8 mouse cellular contexts compared by ENCODE assay signal in the genomic region with DNA sequence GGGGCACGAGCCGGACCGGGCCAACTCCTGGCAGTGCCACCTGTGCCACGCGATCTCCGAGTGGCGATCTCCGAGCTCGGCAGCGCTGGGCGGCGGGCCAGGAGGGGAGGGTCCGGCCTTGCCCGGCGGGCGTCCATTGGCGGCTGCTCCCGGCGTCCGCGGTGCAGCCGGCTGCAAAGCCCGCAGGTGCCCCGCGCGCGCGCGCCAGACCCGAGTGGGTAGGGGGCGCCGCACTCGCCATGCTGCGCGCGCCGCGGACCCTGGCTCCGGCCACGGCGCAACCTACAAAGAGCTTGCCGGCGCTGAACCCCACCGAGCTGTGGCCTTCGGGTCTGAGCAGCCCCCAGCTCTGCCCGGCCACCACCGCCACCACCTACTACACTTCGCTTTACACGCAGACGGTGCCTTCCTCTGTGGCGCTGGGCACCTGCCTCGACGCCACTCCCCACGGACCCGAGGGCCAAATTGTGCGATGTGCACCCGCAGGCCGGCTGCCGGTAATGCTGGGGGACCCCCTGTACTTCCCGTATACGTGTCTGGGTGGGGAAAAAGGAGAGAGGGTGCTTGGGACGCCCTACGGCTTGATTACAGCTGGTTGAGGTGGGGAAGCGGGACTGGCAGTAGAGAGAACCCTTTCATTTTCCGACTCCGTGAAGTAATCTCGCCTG. TPM values are rescaled to one million over a fixed set of nuclear protein-coding genes. Genes with fewer than 3 reads are reported as not detected.
DNase-seq lines count a peak whose midpoint lies in the region; ATAC-seq and TF ChIP-seq lines count a peak whose summit lies in the region.

No protein-coding gene starts in this region.

- intact Hi-C loops in heart, postnatal 36 days (cut with DNase I), result no loop called here

- no peak for ATAC-seq in embryonic facial prominence, embryonic 13.5 days (ENCODE audit: insufficient number of reproducible peaks, insufficient read depth, low FRiP score, low TSS enrichment, low read depth)
- no peak for ATAC-seq in limb, embryonic 11.5 days (ENCODE audit: insufficient number of reproducible peaks, low FRiP score, low TSS enrichment, low read depth)
- ATAC-seq in stomach, postnatal 0 days (ENCODE audit: low FRiP score, low TSS enrichment), result no peak
- no peak for ATAC-seq in monocyte, adult 5-6 weeks (replicated peaks; ENCODE audit: insufficient number of reproducible peaks, low FRiP score, low TSS enrichment, poor library complexity, severe bottlenecking)

- peak; percentile 67 for DNase-seq in spleen, adult 12 weeks (ENCODE audit: low spot score)
- DNase-seq in spleen, adult 18-20 months, result no peak
- peak; percentile 58 to 63 for DNase-seq in heart, postnatal 36 days
- peak; percentile 65 for DNase-seq in limb, embryonic 11.5 days (ENCODE audit: low spot score)
- DNase-seq in midbrain, embryonic 10.5 days (ENCODE audit: low spot score), result peak; percentile 65
- DNase-seq in stomach, postnatal 0 days (ENCODE audit: low spot score), result peak; percentile 75

- WGBS in embryonic facial prominence, embryonic 13.5 days, result under 1% methylated on average over 67 of the region's 67 CpGs
- under 1% methylated on average over 54 of the region's 67 CpGs for WGBS in limb, embryonic 11.5 days
- WGBS in midbrain, embryonic 10.5 days, result under 1% methylated on average over 66 of the region's 67 CpGs
- WGBS in stomach, postnatal 0 days, result under 1% methylated on average over 52 of the region's 67 CpGs

- H3K4me2 ChIP-seq in embryonic facial prominence, embryonic 13.5 days, result peak overlapping the region; percentile 100
- H3K4me2 ChIP-seq in limb, embryonic 11.5 days (ENCODE audit: low read depth, severe bottlenecking), result peak overlapping the region; percentile 99
- peak overlapping the region; percentile 100 for H3K4me2 ChIP-seq in stomach, postnatal 0 days (replicated peaks; ENCODE audit: low read depth)

- no peak for TF ChIP-seq CTCF in stomach, postnatal 0 days (IDR thresholded peaks at IDR 0.05; ENCODE audit: low read depth)

- peak overlapping the region; percentile 76 for H3K9ac ChIP-seq in embryonic facial prominence, embryonic 13.5 days
- H3K9ac ChIP-seq in limb, embryonic 11.5 days (ENCODE audit: low read length), result peak overlapping the region; percentile 82
- peak overlapping the region; percentile 64 for H3K9ac ChIP-seq in stomach, postnatal 0 days (ENCODE audit: low read length)

- H3K36me3 ChIP-seq in embryonic facial prominence, embryonic 13.5 days, result no peaks in the 10 kb centered on the region
- no peaks in the 10 kb centered on the region for H3K36me3 ChIP-seq in limb, embryonic 11.5 days (ENCODE audit: control insufficient read depth, insufficient read depth, low read length)
- peaks cover 5% of the 10 kb centered on the region; the same call in 1 of the 2 replicates for H3K36me3 ChIP-seq in midbrain, embryonic 10.5 days
- H3K36me3 ChIP-seq in stomach, postnatal 0 days (ENCODE audit: control insufficient read depth, insufficient read depth, low read length), result no peaks in the 10 kb centered on the region

- H3K27me3 ChIP-seq in embryonic facial prominence, embryonic 13.5 days, result no peaks in the 10 kb centered on the region
- H3K27me3 ChIP-seq in limb, embryonic 11.5 days (ENCODE audit: control insufficient read depth, insufficient read depth, low read length), result no peaks in the 10 kb centered on the region
- no peaks in the 10 kb centered on the region; the same call in 1 of the 2 replicates for H3K27me3 ChIP-seq in midbrain, embryonic 10.5 days (ENCODE audit: low read depth, poor library complexity, severe bottlenecking)
- H3K27me3 ChIP-seq in stomach, postnatal 0 days (ENCODE audit: control insufficient read depth, insufficient read depth, low read length), result no peaks in the 10 kb centered on the region

- peak overlapping the region; percentile 62 for H3K27ac ChIP-seq in embryonic facial prominence, embryonic 13.5 days
- H3K27ac ChIP-seq in limb, embryonic 11.5 days (replicated peaks; ENCODE audit: low read depth, low read length), result peak overlapping the region; percentile 15; the same call in 1 of the 2 replicates
- peak overlapping the region; percentile 95 for H3K27ac ChIP-seq in midbrain, embryonic 10.5 days (replicated peaks)
- H3K27ac ChIP-seq in stomach, postnatal 0 days (replicated peaks), result 0 out of 2 replicates have a peak overlapping the region, but pooled peaks have one; percentile 40

- no peaks in the 10 kb centered on the region for H3K9me3 ChIP-seq in embryonic facial prominence, embryonic 13.5 days
- H3K9me3 ChIP-seq in limb, embryonic 11.5 days (ENCODE audit: control insufficient read depth, low read length), result no peaks in the 10 kb centered on the region
- H3K9me3 ChIP-seq in midbrain, embryonic 10.5 days (replicated peaks), result no peaks in the 10 kb centered on the region
- no peaks in the 10 kb centered on the region for H3K9me3 ChIP-seq in stomach, postnatal 0 days (ENCODE audit: control insufficient read depth, low read length)

- no peak for TF ChIP-seq EP300 in stomach, postnatal 0 days (optimal IDR thresholded peaks at IDR 0.05)

- H3K4me1 ChIP-seq in embryonic facial prominence, embryonic 13.5 days, result peaks cover 50% of the 10 kb centered on the region
- peaks cover 19% of the 10 kb centered on the region for H3K4me1 ChIP-seq in limb, embryonic 11.5 days (ENCODE audit: control insufficient read depth, insufficient read depth, low read length)
- peaks cover 60% of the 10 kb centered on the region for H3K4me1 ChIP-seq in midbrain, embryonic 10.5 days
- H3K4me1 ChIP-seq in stomach, postnatal 0 days (replicated peaks; ENCODE audit: control insufficient read depth, insufficient read depth), result peaks cover 11% of the 10 kb centered on the region; the same call in 1 of the 2 replicates

- peak overlapping the region; percentile 74 for H3K4me3 ChIP-seq in embryonic facial prominence, embryonic 13.5 days
- H3K4me3 ChIP-seq in limb, embryonic 11.5 days (ENCODE audit: low read depth, low read length), result peak overlapping the region; percentile 79
- H3K4me3 ChIP-seq in midbrain, embryonic 10.5 days, result peak overlapping the region; percentile 91
- H3K4me3 ChIP-seq in stomach, postnatal 0 days (ENCODE audit: low read depth, low read length), result peak overlapping the region; percentile 63

RNA-seq across cellular contexts. Expression of gene E2f2, which starts 0.5 kb away (rescaled TPM):
- 6.4 and 7.1 TPM in 2 replicates for polyA plus RNA-seq in embryonic facial prominence, embryonic 13.5 days (2015; fragmentation: Nextera tagmentation; extraction: Ambion mirVana)
- 1 to 10 TPM; 1.4 to 2.1 TPM for total RNA-seq in heart, postnatal 36 days (2021)
- 4.7 and 5.7 TPM in 2 replicates for polyA plus RNA-seq in limb, embryonic 11.5 days (2014; fragmentation: Nextera tagmentation; extraction: Ambion mirVana)
- polyA plus RNA-seq in midbrain, embryonic 10.5 days (2016; fragmentation: Nextera tagmentation; extraction: Ambion mirVana), result 10.3 and 10.8 TPM in 2 replicates
- 0.91 and 1.5 TPM in 2 replicates for polyA plus RNA-seq in stomach, postnatal 0 days (2015; fragmentation: Nextera tagmentation; extraction: Ambion mirVana)
- total RNA-seq in monocyte, adult 5-6 weeks (2017), result 18.1 to 19.7 TPM (median 18.4 TPM) in 3 replicates

RNA-seq across cellular contexts. Expression of gene Id3, which starts 29.4 kb away (rescaled TPM):
- polyA plus RNA-seq in embryonic facial prominence, embryonic 13.5 days (2015; fragmentation: Nextera tagmentation; extraction: Ambion mirVana), result 540 and 613 TPM in 2 replicates
- total RNA-seq in heart, postnatal 36 days (2021), result 10 to 100 TPM; 58.1 to 63.9 TPM
- 534 and 581 TPM in 2 replicates for polyA plus RNA-seq in limb, embryonic 11.5 days (2014; fragmentation: Nextera tagmentation; extraction: Ambion mirVana)
- 619 and 802 TPM in 2 replicates for polyA plus RNA-seq in midbrain, embryonic 10.5 days (2016; fragmentation: Nextera tagmentation; extraction: Ambion mirVana)
- 201 and 224 TPM in 2 replicates for polyA plus RNA-seq in stomach, postnatal 0 days (2015; fragmentation: Nextera tagmentation; extraction: Ambion mirVana)
- total RNA-seq in monocyte, adult 5-6 weeks (2017), result 4.9 to 16.7 TPM (median 8.5 TPM) in 3 replicates

RNA-seq across cellular contexts. Expression of gene Asap3, which starts 33.5 kb away (rescaled TPM):
- polyA plus RNA-seq in embryonic facial prominence, embryonic 13.5 days (2015; fragmentation: Nextera tagmentation; extraction: Ambion mirVana), result 10.9 and 11.6 TPM in 2 replicates
- total RNA-seq in heart, postnatal 36 days (2021), result 10 to 100 TPM in 1 of 2 experiments, 1 to 10 TPM in 1; 9.4 to 11.7 TPM
- 3.0 and 3.2 TPM in 2 replicates for polyA plus RNA-seq in limb, embryonic 11.5 days (2014; fragmentation: Nextera tagmentation; extraction: Ambion mirVana)
- 6.0 and 7.1 TPM in 2 replicates for polyA plus RNA-seq in midbrain, embryonic 10.5 days (2016; fragmentation: Nextera tagmentation; extraction: Ambion mirVana)
- polyA plus RNA-seq in stomach, postnatal 0 days (2015; fragmentation: Nextera tagmentation; extraction: Ambion mirVana), result 1.6 and 1.9 TPM in 2 replicates
- total RNA-seq in monocyte, adult 5-6 weeks (2017), result not detected in 3 replicates

Comparison
In these comparisons a context has a peak if more than half of its experiments do, and no peak if none do; other contexts are left out.
1. DNase-seq: peak in spleen, adult 12 weeks (single experiment), heart, postnatal 36 days (2 of 2), limb, embryonic 11.5 days (single experiment), midbrain, embryonic 10.5 days (single experiment) and stomach, postnatal 0 days (single experiment); none in spleen, adult 18-20 months (0 of 2).
2. H3K27ac ChIP-seq: peak in every context shown above with its lines; median percentile 95 in midbrain, embryonic 10.5 days; 62 in embryonic facial prominence, embryonic 13.5 days; 40 in stomach, postnatal 0 days; 15 in limb, embryonic 11.5 days.
3. Peak in every context shown above with its lines, with median percentiles within 50 percentile points of each other: H3K4me2 ChIP-seq, H3K4me3 ChIP-seq and H3K9ac ChIP-seq.